Mouse (Mus musculus): Measurements from ENCODE around the gene Atp6v0a4.

DNA sequence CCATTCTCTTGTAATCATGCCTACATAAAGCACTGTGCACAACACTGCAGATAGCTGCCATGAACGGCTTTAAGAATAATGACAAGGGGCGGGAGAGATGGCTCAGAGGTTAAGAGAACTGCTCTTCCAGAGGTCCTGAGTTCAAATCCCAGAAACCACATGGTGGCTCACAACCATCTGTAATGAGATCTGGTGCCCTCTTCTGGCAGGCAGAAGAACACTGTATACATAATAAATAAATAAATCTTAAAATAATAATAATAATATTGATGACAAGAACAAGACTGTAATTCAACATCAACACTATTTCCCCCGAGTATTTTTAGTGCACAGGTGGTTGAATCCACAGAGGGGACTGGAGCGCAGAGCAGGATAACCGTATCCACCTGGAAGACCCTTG is 31.8 kb upstream of the Atp6v0a4 start:
- TF ChIP-seq CTCF (IDR thresholded peaks at IDR 0.05; ENCODE audit: borderline replicate concordance, insufficient read depth, low read depth, low read length) = no peak
- no peak for TF ChIP-seq POLR2A (IDR thresholded peaks at IDR 0.05; ENCODE audit: borderline replicate concordance, insufficient read depth, low read length)
